Mouse (Mus musculus): Measurements from ENCODE around the gene Sstr3.

Gene Sstr3

GRCm38 (mm10) chr15:78530671-78531450, 13.6 kb downstream of the Sstr3 start, which contains the start of gene C1qtnf6:
Gene C1qtnf6 (minus strand): TSS chr15:78531416.
- DNase-seq (ENCODE audit: low spot score in 2 of 2): no peak

- no peak for DNase-seq (ENCODE audit: low spot score in 2 of 2)
Measured at GRCm38 (mm10) chr15:78530141-78530540, 14.3 kb downstream of the Sstr3 start.

GRCm38 (mm10) chr15:78529428-78529990, 15.0 kb downstream of the Sstr3 start:
- DNase-seq (ENCODE audit: low spot score in 2 of 2): peak; percentile 65

- DNase-seq (ENCODE audit: low spot score in 2 of 2): no peak
Measured at GRCm38 (mm10) chr15:78528726-78529411, 15.6 kb downstream of the Sstr3 start.

GRCm38 (mm10) chr15:78527973-78528372, 16.5 kb downstream of the Sstr3 start:
- DNase-seq (ENCODE audit: low spot score in 2 of 2): peak in 1 of 2 experiments; percentile 62

GRCm38 (mm10) chr15:78524163-78524562, 20.3 kb downstream of the Sstr3 start:
- DNase-seq (ENCODE audit: low spot score in 2 of 2): no peak

GRCm38 (mm10) chr15:78521892-78522291, 22.6 kb downstream of the Sstr3 start:
- no peak for DNase-seq (ENCODE audit: low spot score in 2 of 2)

GRCm38 (mm10) chr15:78521331-78521730, 23.2 kb downstream of the Sstr3 start:
- no peak for DNase-seq (ENCODE audit: low spot score in 2 of 2)

GRCm38 (mm10) chr15:78520112-78520715, 24.3 kb downstream of the Sstr3 start:
- DNase-seq (ENCODE audit: low spot score in 2 of 2): no peak

- DNase-seq (ENCODE audit: low spot score in 2 of 2): no peak
Measured at GRCm38 (mm10) chr15:78518221-78518620, 26.3 kb downstream of the Sstr3 start.

GRCm38 (mm10) chr15:78515759-78516158, 28.7 kb downstream of the Sstr3 start:
- DNase-seq (ENCODE audit: low spot score in 2 of 2): no peak

- peak; percentile 59 to 82 for DNase-seq (ENCODE audit: low spot score in 2 of 2)
Measured at GRCm38 (mm10) chr15:78514393-78515146, 29.9 kb downstream of the Sstr3 start.

- no peak for DNase-seq (ENCODE audit: low spot score in 2 of 2)
Measured at GRCm38 (mm10) chr15:78513019-78513418, 31.5 kb downstream of the Sstr3 start.

- no peak for DNase-seq (ENCODE audit: low spot score in 2 of 2)
Measured at GRCm38 (mm10) chr15:78511951-78512350, 32.5 kb downstream of the Sstr3 start.

GRCm38 (mm10) chr15:78510736-78511135, 33.7 kb downstream of the Sstr3 start:
- no peak for DNase-seq (ENCODE audit: low spot score in 2 of 2)

GRCm38 (mm10) chr15:78510121-78510576, 34.3 kb downstream of the Sstr3 start:
- DNase-seq (ENCODE audit: low spot score in 2 of 2): no peak

GRCm38 (mm10) chr15:78509297-78509899, 35.1 kb downstream of the Sstr3 start:
- DNase-seq (ENCODE audit: low spot score in 2 of 2): no peak

GRCm38 (mm10) chr15:78508443-78508842, 36.0 kb downstream of the Sstr3 start:
- DNase-seq (ENCODE audit: low spot score in 2 of 2): no peak

GRCm38 (mm10) chr15:78505541-78505940, 38.9 kb downstream of the Sstr3 start:
- DNase-seq (ENCODE audit: low spot score in 2 of 2): no peak

GRCm38 (mm10) chr15:78504816-78505215, 39.7 kb downstream of the Sstr3 start:
- no peak for DNase-seq (ENCODE audit: low spot score in 2 of 2)

GRCm38 (mm10) chr15:78504013-78504412, 40.5 kb downstream of the Sstr3 start:
- no peak for DNase-seq (ENCODE audit: low spot score in 2 of 2)

Data from frontal cortex, postnatal 14 days (tissue).